Mouse (Mus musculus) cortical plate, adult 2 months (tissue): Measurements from ENCODE around the gene Tmem128.

Experiments used
- CTCF ChIP-seq: fragments of 200-500 bp; IDR thresholded peaks from 2 replicates; pipeline ENCODE4 v1.5.1; 2011; ENCODE audit warnings: mild to moderate bottlenecking, control low read depth, low read length; ENCODE audit not compliant: insufficient read depth; ENCODE audit errors: extremely low read depth
- POLR2A ChIP-seq: fragments of 200-500 bp; IDR thresholded peaks from 2 replicates; pipeline ENCODE4 v1.6.1; 2011; ENCODE audit warnings: mild to moderate bottlenecking, low read length, control low read depth; ENCODE audit not compliant: insufficient read depth; ENCODE audit errors: extremely low read depth

- TF ChIP-seq CTCF (no peak), POLR2A (peak; percentile 38; the same call in 1 of the 2 replicates)
Measured at GRCm38 (mm10) chr5:38219771-38220307, 40.1 kb upstream of the Tmem128 start.
